Mouse (Mus musculus): Measurements from ENCODE around the gene Afp. TPM values are rescaled to one million over a fixed set of nuclear protein-coding genes. Genes with fewer than 3 reads are reported as not detected.

Afp gene
- 5.0 TPM for polyA plus RNA-seq (2017; shearing (Covaris generic))

GRCm38 (mm10) chr5:90490518-90490917 lies at the start of gene Afp:
TSS of gene Afp (plus strand) at chr5:90490737.

GRCm38 (mm10) chr5:90460619-90461018 lies 29.9 kb upstream of the Afp start, which contains the start of gene Alb:
TSS of gene Alb (plus strand) at chr5:90460897.

GRCm38 (mm10) chr5:90518356-90519100 lies 28.0 kb downstream of the Afp start, which contains the start of gene Afm:
TSS of gene Afm (plus strand) at chr5:90518932.

Other genes starting within 250 kb of the Afp start
- gene Ankrd17, start 124.2 kb upstream of the Afp start, polyA plus RNA-seq (2017; shearing (Covaris generic)), result 23.4 TPM
- 1.3 TPM for gene Gm9958, start 123.5 kb upstream of the Afp start, polyA plus RNA-seq (2017; shearing (Covaris generic))
- not detected for gene Alb, start 29.8 kb upstream of the Afp start, polyA plus RNA-seq (2017; shearing (Covaris generic))
- not detected for gene Afm, start 28.2 kb downstream of the Afp start, polyA plus RNA-seq (2017; shearing (Covaris generic))
- not detected for gene 5830473C10Rik, start 70.4 kb downstream of the Afp start, polyA plus RNA-seq (2017; shearing (Covaris generic))
- 3.6 TPM for gene Rassf6, start 149.9 kb downstream of the Afp start, polyA plus RNA-seq (2017; shearing (Covaris generic))